Mouse (Mus musculus): ENCODE results near the gene Isx.

GRCm38 (mm10) chr8:74831322-74831721, 41.7 kb upstream of the Isx start:
- TF ChIP-seq CTCF (IDR thresholded peaks at IDR 0.05; ENCODE audit: borderline replicate concordance, extremely low read depth, insufficient read depth, insufficient read length) (no peak), POLR2A (IDR thresholded peaks at IDR 0.05; ENCODE audit: borderline replicate concordance, extremely low read depth, insufficient read depth, insufficient read length, poor library complexity, severe bottlenecking) (no peak)
